ENCODE assay signal across 16 mouse cellular contexts in genomic region chrX:166869515-166869914, GRCm38 (mm10).
"Had no signal": no experiment of that assay in that cellular context is flagged by ENCODE, and none has a peak within 500 bp of the region (broad histone marks: within the 10 kb centered on the region; RNA-seq: fewer than 3 reads in every experiment).

No protein-coding gene starts in this region.

- H3K27ac ChIP-seq: midbrain, embryonic 10.5 days; midbrain, embryonic 12.5 days; neural tube, embryonic 12.5 days; stomach, embryonic 15.5 days; stomach, postnatal 0 days had no signal

- ATAC-seq: midbrain, embryonic 16.5 days had no signal

- H3K9ac ChIP-seq: lung, embryonic 14.5 days; midbrain, embryonic 12.5 days; neural tube, embryonic 12.5 days; stomach, embryonic 15.5 days had no signal

- H3K27me3 ChIP-seq: midbrain, embryonic 12.5 days; neural tube, embryonic 12.5 days; stomach, embryonic 15.5 days had no signal

- H3K9me3 ChIP-seq: midbrain, embryonic 10.5 days; midbrain, embryonic 12.5 days; neural tube, embryonic 12.5 days; stomach, embryonic 15.5 days had no signal

- DNase-seq: lung, adult 18-20 months; lung, embryonic 14.5 days; lung, postnatal 10 days; lung, postnatal 4 days; midbrain, embryonic 14.5 days; right cerebral cortex, postnatal 14 days; thymus, adult 2 months; thymus, postnatal 25 days; thymus, postnatal 4 days had no signal

- H3K4me3 ChIP-seq: midbrain, embryonic 10.5 days; midbrain, embryonic 12.5 days; myocyte; neural tube, embryonic 12.5 days; stomach, embryonic 15.5 days had no signal

- H3K4me2 ChIP-seq: lung, embryonic 14.5 days; midbrain, embryonic 12.5 days; neural tube, embryonic 12.5 days; stomach, embryonic 15.5 days had no signal

- H3K36me3 ChIP-seq: midbrain, embryonic 10.5 days; midbrain, embryonic 12.5 days; neural tube, embryonic 12.5 days; stomach, embryonic 15.5 days had no signal

- H3K4me1 ChIP-seq: midbrain, embryonic 10.5 days; midbrain, embryonic 12.5 days; neural tube, embryonic 12.5 days; stomach, embryonic 15.5 days had no signal
